Mouse (Mus musculus) thymus, adult 2 months (tissue): ENCODE results near the gene Lrrc27. TPM values are rescaled to one million over a fixed set of nuclear protein-coding genes. Genes with fewer than 3 reads are reported as not detected.

ENCODE experiments used
- DNase-seq: peaks from one replicate; pipeline ENCODE4 v3.0.0; 2021
- H3K27ac ChIP-seq: fragments of 200-500 bp; 2 replicates; pipeline ENCODE4 v1.5.1; 2012; ENCODE audit warnings: low read length, control low read depth; ENCODE audit not compliant: control insufficient read depth, insufficient read depth
- H3K27me3 ChIP-seq: fragments of 200-500 bp; 2 replicates; pipeline ENCODE4 v1.6.1; 2012; ENCODE audit warnings: mild to moderate bottlenecking, low read length, moderate library complexity, mixed read lengths; ENCODE audit not compliant: control insufficient read depth, insufficient read depth
- H3K36me3 ChIP-seq: fragments of 200-500 bp; 2 replicates; pipeline ENCODE4 v1.6.1; 2012; ENCODE audit warnings: mild to moderate bottlenecking, low read length, moderate library complexity; ENCODE audit not compliant: control insufficient read depth, insufficient read depth
- H3K4me1 ChIP-seq: fragments of 200-500 bp; replicated peaks from 2 replicates; pipeline ENCODE4 v1.6.1; 2012; ENCODE audit warnings: low read length; ENCODE audit not compliant: control insufficient read depth, insufficient read depth
- H3K4me3 ChIP-seq: fragments of 200-500 bp; 2 replicates; pipeline ENCODE4 v1.5.1; 2012; ENCODE audit warnings: mild to moderate bottlenecking, low read length, control low read depth, moderate library complexity; ENCODE audit not compliant: control insufficient read depth, insufficient read depth
- CTCF ChIP-seq: fragments of 200-500 bp; IDR thresholded peaks from 2 replicates; pipeline ENCODE4 v1.5.1; 2012; ENCODE audit warnings: mild to moderate bottlenecking, control low read depth, low read length, moderate library complexity, borderline replicate concordance; ENCODE audit not compliant: control insufficient read depth, poor library complexity, insufficient read depth; ENCODE audit errors: extremely low read depth
- POLR2A ChIP-seq: fragments of 200-500 bp; IDR thresholded peaks from 2 replicates; pipeline ENCODE4 v1.6.1; 2012; ENCODE audit warnings: mild to moderate bottlenecking, low read length, control low read depth, moderate library complexity; ENCODE audit not compliant: control insufficient read depth, poor library complexity, insufficient read depth; ENCODE audit errors: extremely low read depth
- WGBS: fragments of 180-500 bp; shearing (Covaris S2); methylation state at CpG from one replicate; pipeline ENCODE4 v1.1.7; 2018; 5-methylcytosine and 5-hydroxymethylcytosine counted together
- polyA plus RNA-seq: library from polyadenylated mRNA; depleted of rRNA; stranded (reverse); fragments of >200 nt; gene quantifications from 2 replicates; pipeline ENCODE4 v1.2.3, GENCODE M21; 2012

The Lrrc27 gene
- polyA plus RNA-seq, 1 experiment = 3.9 TPM

DNA sequence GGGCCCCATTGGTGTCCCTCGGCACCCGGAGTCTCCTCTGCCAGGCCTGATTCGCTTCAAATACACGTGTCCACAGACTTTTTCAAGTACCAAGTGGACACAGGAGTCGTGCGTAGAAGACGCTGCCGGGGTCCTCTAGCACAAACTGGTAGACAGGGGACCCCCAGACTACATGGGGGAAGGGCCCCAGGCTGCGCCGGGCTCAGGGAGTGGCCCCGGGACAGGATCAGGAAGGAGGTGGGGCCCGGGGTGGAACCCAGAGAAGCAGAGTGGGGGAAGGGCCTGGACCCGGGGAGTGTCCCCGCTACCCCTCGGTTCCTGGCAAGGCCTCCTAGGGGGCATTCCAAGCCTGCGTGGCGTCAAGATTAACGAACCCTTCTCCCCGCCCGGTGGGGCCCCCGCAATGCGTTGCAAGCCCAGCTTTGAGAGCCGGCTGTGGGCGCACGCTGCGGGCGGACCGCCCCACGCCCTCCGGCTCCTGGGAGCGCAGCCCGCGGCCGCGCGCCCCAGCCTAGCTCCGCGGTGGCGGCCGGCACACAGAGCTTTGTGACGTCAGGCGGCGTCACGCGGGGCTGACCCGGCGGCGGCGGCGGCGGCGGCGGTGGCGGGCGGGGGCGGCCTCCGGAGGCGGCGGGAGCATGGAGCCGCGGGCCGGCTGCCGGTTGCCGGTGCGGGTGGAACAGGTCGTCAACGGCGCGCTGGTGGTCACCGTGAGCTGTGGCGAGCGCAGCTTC, 35.3 kb downstream of the Lrrc27 start, which contains the start of gene Pwwp2b:
Gene Pwwp2b (plus strand): TSS at position 602 of the 734 bp plus-strand sequence.
- WGBS = 2% methylated on average over 72 of the region's 72 CpGs
- DNase-seq = peak; percentile 76
- no peaks in the 10 kb centered on the region for H3K27me3 ChIP-seq
- no peaks in the 10 kb centered on the region for H3K36me3 ChIP-seq
- peaks cover 16% of the 10 kb centered on the region for H3K4me1 ChIP-seq
- peak; percentile 45; the same call in 1 of the 2 replicates for TF ChIP-seq POLR2A
- TF ChIP-seq CTCF = 0 out of 2 replicates have a peak, but pooled peaks have one; percentile 14
- H3K27ac ChIP-seq = peak within 1 kb of the TSS; percentile 7; the same call in 1 of the 2 replicates
- H3K4me3 ChIP-seq = peak within 1 kb of the TSS; percentile 68

DNA sequence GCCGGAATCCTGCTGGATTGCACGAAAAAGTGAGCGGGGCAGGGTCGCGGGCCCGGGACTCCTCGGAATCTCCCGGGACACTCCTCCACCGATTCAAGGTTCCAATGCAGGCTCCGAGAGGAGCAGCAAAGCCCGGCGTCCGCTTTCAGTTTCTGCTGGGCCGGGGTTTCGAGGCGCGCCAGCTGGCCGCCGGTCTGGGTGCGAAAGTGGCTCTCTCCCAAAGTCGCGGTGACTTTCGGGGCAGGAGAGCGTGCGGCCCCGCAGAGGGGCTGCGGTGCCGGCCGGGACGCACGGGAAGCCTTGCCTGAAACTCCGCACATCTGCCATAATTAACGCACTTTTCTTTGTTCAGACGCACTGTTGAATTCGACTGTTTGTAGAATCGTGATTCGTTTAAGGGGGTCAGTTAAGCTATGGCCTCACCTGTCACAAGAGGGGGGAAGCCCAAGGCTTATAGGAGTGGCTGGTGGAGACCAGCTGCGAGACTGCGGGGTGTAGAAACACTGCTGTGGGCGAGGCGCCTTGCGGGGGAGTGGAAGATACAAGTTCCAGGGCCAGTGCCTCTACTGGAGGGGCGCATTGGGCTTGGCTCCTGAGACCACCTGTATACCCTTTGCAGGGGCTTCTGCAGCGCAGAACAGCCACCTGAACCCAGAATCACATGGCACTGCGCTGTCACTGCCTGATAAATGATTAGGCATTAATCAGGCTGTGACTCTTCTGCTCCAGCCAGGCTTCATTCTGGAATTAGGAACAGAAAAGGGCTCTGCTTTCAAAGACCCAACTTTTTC, 36.0 kb downstream of the Lrrc27 start:
- Histone ChIP-seq H3K4me3 (peak overlapping the region; percentile 68), H3K27ac (no peak overlapping the region), H3K4me1 (peaks cover 16% of the 10 kb centered on the region), H3K36me3 (no peaks in the 10 kb centered on the region), H3K27me3 (no peaks in the 10 kb centered on the region)
- DNase-seq = peak; percentile 26
- 5% methylated on average over 45 of the region's 45 CpGs for WGBS
- no peak for TF ChIP-seq POLR2A
- TF ChIP-seq CTCF = no peak

DNA sequence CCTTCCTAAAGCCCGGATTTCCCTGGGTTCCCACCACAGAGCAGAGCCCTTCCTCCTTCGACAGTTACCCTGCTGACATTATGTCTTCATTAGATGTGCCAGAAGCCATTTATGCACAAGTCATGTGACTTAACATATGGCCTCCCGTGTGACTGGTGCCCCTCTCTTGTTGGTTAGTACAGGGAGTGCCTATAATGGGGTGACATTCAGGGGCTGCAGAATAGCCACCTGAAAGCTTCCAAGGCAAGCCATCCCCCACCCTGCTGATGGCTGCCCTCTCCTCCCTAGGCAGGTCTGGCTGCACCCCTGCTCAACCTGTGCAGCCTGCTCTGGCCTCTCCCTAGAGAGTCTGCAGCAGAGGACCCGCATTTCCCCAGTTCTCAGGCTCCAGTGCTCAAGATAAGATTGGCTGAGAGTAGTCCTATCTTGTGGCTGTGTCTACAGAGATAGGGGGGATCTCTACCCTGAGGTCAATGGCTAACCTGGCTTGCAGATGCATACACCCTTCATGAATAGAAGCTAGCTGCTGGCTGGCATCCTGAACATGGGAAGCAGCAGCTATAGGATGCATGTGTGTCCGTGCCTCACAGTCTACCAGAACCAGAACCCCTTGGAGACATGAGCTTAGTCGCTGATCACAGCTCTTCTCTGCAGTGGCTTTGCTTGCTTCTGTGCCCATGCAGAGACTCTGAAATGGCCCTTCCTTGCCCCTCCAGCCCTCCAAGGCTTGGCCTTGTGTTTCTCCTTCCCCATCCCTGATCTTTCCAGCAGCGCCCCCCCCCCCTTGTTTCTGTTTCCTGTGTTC, 36.8 kb downstream of the Lrrc27 start:
- Histone ChIP-seq H3K27ac (no peak overlapping the region), H3K4me3 (no peak overlapping the region)
- DNase-seq = no peak

DNA sequence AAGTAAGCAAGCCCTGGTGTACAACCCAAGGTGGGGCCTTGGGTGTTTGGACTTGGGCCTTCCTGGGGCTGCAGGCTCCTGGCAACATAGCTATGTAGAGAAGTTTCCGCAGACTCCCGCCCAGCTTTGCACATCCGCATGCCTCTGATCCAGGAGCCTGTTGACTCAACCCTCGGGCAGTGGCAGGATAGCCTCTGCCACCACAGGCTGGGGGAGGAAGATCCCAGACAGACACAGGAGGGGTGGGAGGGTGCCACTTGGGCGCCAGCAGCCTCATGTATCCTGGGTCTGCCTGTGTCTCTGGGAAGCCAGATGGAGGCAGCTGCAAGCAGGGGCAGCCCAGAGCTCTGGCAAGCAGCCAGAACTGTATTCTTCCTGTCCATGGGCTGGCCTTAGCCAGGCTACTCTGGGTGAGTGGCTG, 39.1 kb downstream of the Lrrc27 start:
- H3K4me3 ChIP-seq = no peak overlapping the region
- no peak overlapping the region for H3K27ac ChIP-seq
- no peaks in the 10 kb centered on the region for H3K36me3 ChIP-seq
- TF ChIP-seq POLR2A (no peak), CTCF (no peak)
- WGBS = 95% methylated on average over 5 of the region's 5 CpGs
- H3K4me1 ChIP-seq = peaks cover 16% of the 10 kb centered on the region
- DNase-seq = no peak
- no peaks in the 10 kb centered on the region for H3K27me3 ChIP-seq

More for the DNA sequence above, 36.8 kb downstream of the Lrrc27 start:
- no peaks in the 10 kb centered on the region for H3K36me3 ChIP-seq
- WGBS = 62% methylated on average over 7 of the region's 7 CpGs
- TF ChIP-seq POLR2A (no peak), CTCF (no peak)
- H3K27me3 ChIP-seq = no peaks in the 10 kb centered on the region
- H3K4me1 ChIP-seq = peaks cover 16% of the 10 kb centered on the region

DNA sequence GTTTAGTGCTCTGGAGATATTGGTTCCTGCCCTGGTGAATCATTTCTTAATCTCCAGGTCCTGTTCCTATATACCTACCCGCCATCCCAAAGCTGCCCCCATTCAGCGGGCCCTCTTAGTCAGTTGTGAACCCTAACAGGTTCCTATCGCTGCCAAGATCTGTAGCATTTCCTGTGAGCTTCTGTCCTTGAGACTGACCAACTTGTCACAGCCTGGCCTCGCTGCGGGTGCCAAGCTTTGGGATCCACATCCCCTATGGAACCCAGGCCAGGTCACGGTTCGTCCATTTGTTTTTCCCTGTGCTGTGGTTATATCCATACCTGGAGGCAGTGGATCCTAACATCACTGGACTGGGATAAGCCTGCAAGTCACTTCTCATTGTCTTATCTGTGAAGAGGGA, 39.8 kb downstream of the Lrrc27 start:
- Histone ChIP-seq H3K4me3 (no peak overlapping the region), H3K4me1 (peaks cover 11% of the 10 kb centered on the region), H3K36me3 (no peaks in the 10 kb centered on the region), H3K27me3 (no peaks in the 10 kb centered on the region), H3K27ac (no peak overlapping the region)
- WGBS = 93% methylated on average over 7 of the region's 7 CpGs
- no peak for TF ChIP-seq POLR2A
- no peak for TF ChIP-seq CTCF
- no peak for DNase-seq

DNA sequence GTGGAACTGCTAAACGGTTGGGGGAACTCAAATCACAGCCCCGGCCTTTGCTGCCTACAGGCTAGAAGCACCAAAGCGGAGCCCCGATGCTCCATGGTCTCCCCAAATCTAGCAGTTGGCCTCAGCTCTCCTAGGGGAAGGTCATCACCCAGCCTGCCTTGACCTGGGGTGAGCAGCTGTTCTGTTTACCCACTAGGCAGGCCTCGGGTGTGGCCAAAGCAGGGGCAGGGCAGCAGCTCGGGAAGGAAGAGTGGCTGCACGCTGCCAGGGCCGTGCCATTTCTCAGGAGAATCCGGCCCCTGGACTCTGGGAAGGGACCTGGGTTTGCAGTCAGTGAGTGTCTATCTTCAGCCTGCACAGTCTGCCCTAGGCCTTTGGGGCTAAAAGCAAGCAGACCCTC, 40.2 kb downstream of the Lrrc27 start:
- DNase-seq = no peak
- H3K27ac ChIP-seq = no peak overlapping the region
- peaks cover 7% of the 10 kb centered on the region; the same call in 1 of the 2 replicates for H3K4me1 ChIP-seq
- TF ChIP-seq CTCF = no peak
- no peaks in the 10 kb centered on the region for H3K36me3 ChIP-seq
- no peaks in the 10 kb centered on the region for H3K27me3 ChIP-seq
- H3K4me3 ChIP-seq = no peak overlapping the region
- WGBS = 90% methylated on average over 9 of the region's 9 CpGs
